In genomic region chr2:93447500-93448249, GRCm38 (mm10) we compare ENCODE assay signal across 12 mouse cellular contexts. TPM values are rescaled to one million over a fixed set of nuclear protein-coding genes. Genes with fewer than 3 reads are reported as not detected.
DNase-seq lines count a peak whose midpoint lies in the region; ATAC-seq and TF ChIP-seq lines count a peak whose summit lies in the region.
"Had no signal": no experiment of that assay in that cellular context is flagged by ENCODE, and none has a peak within 500 bp of the region (broad histone marks: within the 10 kb centered on the region; RNA-seq: fewer than 3 reads in every experiment).

No protein-coding gene starts in this region.

- H3K4me3 ChIP-seq in embryonic facial prominence, embryonic 10.5 days: no peak overlapping the region
- H3K4me3 ChIP-seq in intestine, postnatal 0 days (ENCODE audit: low read depth, low read length): no peak overlapping the region
- no peak overlapping the region for H3K4me3 ChIP-seq in spleen, adult 2 months (ENCODE audit: extremely low read depth, insufficient read depth, insufficient read length)
- H3K4me3 ChIP-seq: embryonic facial prominence, embryonic 12.5 days; hindbrain, embryonic 15.5 days; megakaryocyte, embryonic 14.5 days had no signal

- H3K36me3 ChIP-seq in embryonic facial prominence, embryonic 10.5 days (replicated peaks): no peaks in the 10 kb centered on the region
- H3K36me3 ChIP-seq in intestine, postnatal 0 days (ENCODE audit: control insufficient read depth, insufficient read depth): 0 out of 2 replicates have a peak, but pooled peaks cover 4% of the 10 kb centered on the region
- peaks cover 6% of the 10 kb centered on the region for H3K36me3 ChIP-seq in spleen, adult 2 months (ENCODE audit: control insufficient read depth, insufficient read depth, low read length)
- H3K36me3 ChIP-seq: embryonic facial prominence, embryonic 12.5 days; hindbrain, embryonic 15.5 days had no signal

- H3K27me3 ChIP-seq in embryonic facial prominence, embryonic 10.5 days (replicated peaks; ENCODE audit: low read depth, poor library complexity, severe bottlenecking): 0 out of 2 replicates have a peak, but pooled peaks cover 10% of the 10 kb centered on the region
- no peaks in the 10 kb centered on the region for H3K27me3 ChIP-seq in intestine, postnatal 0 days (replicated peaks; ENCODE audit: control insufficient read depth, insufficient read depth, low read length)
- H3K27me3 ChIP-seq in spleen, adult 2 months (ENCODE audit: control insufficient read depth, insufficient read depth, low read length): no peaks in the 10 kb centered on the region
- H3K27me3 ChIP-seq: embryonic facial prominence, embryonic 12.5 days; hindbrain, embryonic 15.5 days had no signal

- H3K27ac ChIP-seq in embryonic facial prominence, embryonic 10.5 days (replicated peaks): peak overlapping the region; percentile 68
- peak overlapping the region; percentile 80; the same call in 1 of the 2 replicates for H3K27ac ChIP-seq in intestine, postnatal 0 days (ENCODE audit: low read depth, low read length)
- H3K27ac ChIP-seq in spleen, adult 2 months (ENCODE audit: insufficient read depth, low read length): peak overlapping the region; percentile 32; the same call in 1 of the 2 replicates
- H3K27ac ChIP-seq: embryonic facial prominence, embryonic 12.5 days; hindbrain, embryonic 15.5 days had no signal

- no peak for TF ChIP-seq POLR2A in spleen, adult 2 months (IDR thresholded peaks at IDR 0.05; ENCODE audit: low read depth, low read length)

- H3K9me3 ChIP-seq in embryonic facial prominence, embryonic 10.5 days: no peaks in the 10 kb centered on the region
- no peaks in the 10 kb centered on the region for H3K9me3 ChIP-seq in intestine, postnatal 0 days (ENCODE audit: control insufficient read depth)
- H3K9me3 ChIP-seq: embryonic facial prominence, embryonic 12.5 days; hindbrain, embryonic 15.5 days; megakaryocyte, embryonic 14.5 days had no signal

- H3K4me2 ChIP-seq in intestine, postnatal 0 days (replicated peaks; ENCODE audit: low read depth): no peak overlapping the region
- H3K4me2 ChIP-seq: embryonic facial prominence, embryonic 12.5 days; hindbrain, embryonic 15.5 days had no signal

- 72% methylated on average over 6 of the region's 6 CpGs for WGBS in embryonic facial prominence, embryonic 10.5 days
- WGBS in intestine, postnatal 0 days: 62% methylated on average over 6 of the region's 6 CpGs
- WGBS in spleen, adult 2 months: 66% methylated on average over 6 of the region's 6 CpGs

- ATAC-seq in intestine, postnatal 0 days: no peak

- peak; percentile 50 for DNase-seq in left cerebral cortex, postnatal 4 days
- no peak for DNase-seq in left cerebral cortex, adult 11 months (ENCODE audit: low spot score)
- DNase-seq in embryonic facial prominence, embryonic 10.5 days (ENCODE audit: low spot score): no peak
- DNase-seq in spleen, adult 2 months (ENCODE audit: low read depth in 1 of 2, low spot score in 2 of 2): no peak
- DNase-seq in right cerebral cortex, postnatal 14 days: no peak
- DNase-seq in lung, adult 18-20 months: no peak
- DNase-seq: right cerebral cortex, adult 18-20 months; thymus, postnatal 36 days had no signal

- intact Hi-C loops in left cerebral cortex, postnatal 4 days (cut with DNase I): no loop called here

- TF ChIP-seq CTCF in intestine, postnatal 0 days (IDR thresholded peaks at IDR 0.05; ENCODE audit: low read depth): no peak
- TF ChIP-seq CTCF in spleen, adult 2 months (IDR thresholded peaks at IDR 0.05; ENCODE audit: extremely low read depth, insufficient read depth, insufficient read length, insufficient replicate concordance): no peak

- no peak overlapping the region for H3K9ac ChIP-seq in intestine, postnatal 0 days (ENCODE audit: low read depth, low read length)
- H3K9ac ChIP-seq: embryonic facial prominence, embryonic 12.5 days; hindbrain, embryonic 15.5 days had no signal

- H3K4me1 ChIP-seq in embryonic facial prominence, embryonic 10.5 days: peaks cover 79% of the 10 kb centered on the region
- H3K4me1 ChIP-seq in intestine, postnatal 0 days (replicated peaks; ENCODE audit: control insufficient read depth, insufficient read depth, low read length): peaks cover 29% of the 10 kb centered on the region
- peaks cover 65% of the 10 kb centered on the region; the same call in 1 of the 2 replicates for H3K4me1 ChIP-seq in spleen, adult 2 months (ENCODE audit: control insufficient read depth, insufficient read depth, insufficient read length)
- H3K4me1 ChIP-seq: hindbrain, embryonic 15.5 days had no signal

RNA-seq across cellular contexts. Expression of gene Cd82, which starts 15.3 kb away (rescaled TPM):
- 10 to 100 TPM; 15.4 to 17.4 TPM for total RNA-seq in left cerebral cortex, postnatal 4 days (2021)
- 5.2 and 7.3 TPM in 2 replicates for polyA plus RNA-seq in embryonic facial prominence, embryonic 10.5 days (2016; fragmentation: Nextera tagmentation; extraction: Ambion mirVana)
- 184 and 199 TPM in 2 replicates for polyA plus RNA-seq in intestine, postnatal 0 days (2015; fragmentation: Nextera tagmentation; extraction: Ambion mirVana)
- 205 and 209 TPM in 2 replicates for polyA plus RNA-seq in spleen, adult 2 months (2012; rRNA removed)

Comparison
In these comparisons a context has a peak if more than half of its experiments do, and no peak if none do; other contexts are left out.
1. RNA of gene Cd82, which starts 15.3 kb away (polyA plus RNA-seq): 205 to 209 TPM in spleen, adult 2 months and 184 to 199 TPM in intestine, postnatal 0 days; 5.2 to 7.3 TPM in embryonic facial prominence, embryonic 10.5 days; every median in the first group is over 10 times any median in the second.
2. Peak in every context shown above with its lines, with median percentiles within 50 percentile points of each other: H3K27ac ChIP-seq.